In the genomic region with DNA sequence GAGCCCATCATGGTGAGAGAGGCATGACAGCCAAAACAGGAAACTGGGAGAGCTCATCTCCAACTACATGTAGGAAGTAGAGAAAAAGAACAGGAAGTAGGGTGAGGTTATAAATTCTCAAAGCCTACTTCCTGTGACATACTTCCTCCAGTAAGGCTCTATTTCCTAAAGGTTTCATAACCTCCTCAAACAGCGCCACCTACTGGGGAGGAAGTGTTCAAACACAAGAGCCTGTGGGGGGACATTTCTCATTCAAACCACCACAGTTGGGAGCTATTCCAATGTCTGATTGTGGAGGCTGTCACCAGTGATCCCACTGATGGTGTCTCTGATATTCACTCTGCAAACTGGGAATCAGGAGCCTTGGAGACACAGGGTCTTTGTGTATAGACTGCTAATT, we compare ENCODE assay signal across 21 mouse cellular contexts.
A peak's percentile ranks its signal among the peaks of the same experiment; 100 is the strongest.
DNase-seq lines count a peak whose midpoint lies in the region; ATAC-seq and TF ChIP-seq lines count a peak whose summit lies in the region.
"Had no signal": no experiment of that assay in that cellular context is flagged by ENCODE, and none has a peak within 500 bp of the region (broad histone marks: within the 10 kb centered on the region; RNA-seq: fewer than 3 reads in every experiment).

No protein-coding gene starts in this region.

- peak; percentile 42; the same call in 1 of the 2 replicates for TF ChIP-seq CTCF in hindbrain, postnatal 0 days (IDR thresholded peaks at IDR 0.05; ENCODE audit: low read depth)
- peak; percentile 51 for TF ChIP-seq CTCF in midbrain, postnatal 0 days (IDR thresholded peaks at IDR 0.05)
- TF ChIP-seq CTCF in MEL (IDR thresholded peaks at IDR 0.05 in 2 of 3, conservative IDR thresholded peaks at IDR 0.05 in 1 of 3; ENCODE audit: control insufficient read depth in 1 of 3, insufficient read depth in 1 of 3, low read depth in 2 of 3, low read length in 3 of 3, poor library complexity in 1 of 3, severe bottlenecking in 1 of 3): peak in 2 of 3 experiments; percentile 5 to 20; a peak in 2 of 6 replicates

- no peaks in the 10 kb centered on the region for H3K9me3 ChIP-seq in hindbrain, postnatal 0 days (ENCODE audit: low read length)
- H3K9me3 ChIP-seq in hindbrain, embryonic 14.5 days (ENCODE audit: control insufficient read depth, low read length): no peaks in the 10 kb centered on the region
- no peaks in the 10 kb centered on the region for H3K9me3 ChIP-seq in midbrain, postnatal 0 days (ENCODE audit: low read length)
- no peaks in the 10 kb centered on the region for H3K9me3 ChIP-seq in midbrain, embryonic 15.5 days
- no peaks in the 10 kb centered on the region for H3K9me3 ChIP-seq in MEL (replicated peaks; ENCODE audit: insufficient read depth, low read length)
- H3K9me3 ChIP-seq: embryonic facial prominence, embryonic 15.5 days; forebrain, embryonic 15.5 days had no signal

- no peak overlapping the region for H3K4me3 ChIP-seq in hindbrain, postnatal 0 days (ENCODE audit: low read length)
- H3K4me3 ChIP-seq in hindbrain, embryonic 14.5 days (replicated peaks; ENCODE audit: low read length): no peak overlapping the region
- H3K4me3 ChIP-seq in midbrain, postnatal 0 days (ENCODE audit: low read depth, low read length): no peak overlapping the region
- no peak overlapping the region for H3K4me3 ChIP-seq in midbrain, embryonic 15.5 days
- no peak overlapping the region for H3K4me3 ChIP-seq in MEL (ENCODE audit: control insufficient read depth in 1 of 2, insufficient read depth in 1 of 2, low read depth in 2 of 2, low read length in 2 of 2)
- H3K4me3 ChIP-seq: embryonic facial prominence, embryonic 15.5 days; erythroblast, embryonic 14.5 days; forebrain, embryonic 10.5 days; forebrain, embryonic 15.5 days; heart, embryonic 13.5 days had no signal

- H3K4me1 ChIP-seq in hindbrain, postnatal 0 days (ENCODE audit: insufficient read depth, low read length): no peaks in the 10 kb centered on the region
- H3K4me1 ChIP-seq in hindbrain, embryonic 14.5 days (replicated peaks; ENCODE audit: control insufficient read depth, insufficient read depth, low read length): no peaks in the 10 kb centered on the region
- no peaks in the 10 kb centered on the region for H3K4me1 ChIP-seq in midbrain, postnatal 0 days (ENCODE audit: insufficient read depth, low read length)
- H3K4me1 ChIP-seq in midbrain, embryonic 15.5 days: 0 out of 2 replicates have a peak, but pooled peaks cover 2% of the 10 kb centered on the region
- no peaks in the 10 kb centered on the region for H3K4me1 ChIP-seq in MEL (ENCODE audit: control insufficient read depth in 1 of 2, insufficient read depth in 2 of 2, low read length in 2 of 2)
- H3K4me1 ChIP-seq: embryonic facial prominence, embryonic 15.5 days; forebrain, embryonic 10.5 days; heart, embryonic 13.5 days had no signal

- TF ChIP-seq EP300 in MEL (IDR thresholded peaks at IDR 0.05; ENCODE audit: low read depth in 1 of 2, low read length in 2 of 2): no peak

- H3K36me3 ChIP-seq in hindbrain, postnatal 0 days (ENCODE audit: insufficient read depth, low read length): no peaks in the 10 kb centered on the region
- no peaks in the 10 kb centered on the region for H3K36me3 ChIP-seq in hindbrain, embryonic 14.5 days (replicated peaks; ENCODE audit: control insufficient read depth, insufficient read depth)
- H3K36me3 ChIP-seq in midbrain, postnatal 0 days (ENCODE audit: insufficient read depth, low read length): no peaks in the 10 kb centered on the region
- no peaks in the 10 kb centered on the region for H3K36me3 ChIP-seq in midbrain, embryonic 15.5 days (replicated peaks)
- H3K36me3 ChIP-seq in MEL (ENCODE audit: control insufficient read depth in 1 of 2, insufficient read depth in 2 of 2, low read length in 2 of 2): no peaks in the 10 kb centered on the region
- H3K36me3 ChIP-seq: embryonic facial prominence, embryonic 15.5 days; forebrain, embryonic 10.5 days; forebrain, embryonic 15.5 days; G1E; heart, embryonic 13.5 days had no signal

- H3K27me3 ChIP-seq in hindbrain, postnatal 0 days (ENCODE audit: insufficient read depth, low read length): no peaks in the 10 kb centered on the region
- no peaks in the 10 kb centered on the region for H3K27me3 ChIP-seq in hindbrain, embryonic 14.5 days (ENCODE audit: control insufficient read depth, insufficient read depth, low read length)
- H3K27me3 ChIP-seq in midbrain, postnatal 0 days (ENCODE audit: insufficient read depth, low read length): no peaks in the 10 kb centered on the region
- H3K27me3 ChIP-seq in midbrain, embryonic 15.5 days (replicated peaks): no peaks in the 10 kb centered on the region
- no peaks in the 10 kb centered on the region for H3K27me3 ChIP-seq in MEL (ENCODE audit: control insufficient read depth in 1 of 2, insufficient read depth in 2 of 2, low read length in 2 of 2)
- H3K27me3 ChIP-seq: CH12.LX; embryonic facial prominence, embryonic 15.5 days; forebrain, embryonic 15.5 days; heart, embryonic 13.5 days had no signal

- WGBS in hindbrain, postnatal 0 days: 67% methylated on average over 1 of the region's 1 CpGs
- WGBS in hindbrain, embryonic 14.5 days: 58% methylated on average over 1 of the region's 1 CpGs
- 77% methylated on average over 1 of the region's 1 CpGs for WGBS in midbrain, postnatal 0 days
- WGBS in midbrain, embryonic 15.5 days: 61% methylated on average over 1 of the region's 1 CpGs

- no peak overlapping the region for H3K4me2 ChIP-seq in hindbrain, postnatal 0 days (ENCODE audit: low read depth, low read length)
- H3K4me2 ChIP-seq in hindbrain, embryonic 14.5 days (replicated peaks): no peak overlapping the region
- H3K4me2 ChIP-seq in midbrain, postnatal 0 days (ENCODE audit: low read depth, low read length, poor library complexity, severe bottlenecking): no peak overlapping the region
- no peak overlapping the region for H3K4me2 ChIP-seq in midbrain, embryonic 15.5 days
- H3K4me2 ChIP-seq: embryonic facial prominence, embryonic 15.5 days; forebrain, embryonic 15.5 days; heart, embryonic 13.5 days had no signal

- no peaks in the 10 kb centered on the region for H3K79me2 ChIP-seq in MEL (ENCODE audit: control insufficient read depth, insufficient read depth, low read length, poor library complexity)

- peak; percentile 32 for DNase-seq in hindbrain, postnatal 0 days (ENCODE audit: low spot score)
- no peak for DNase-seq in hindbrain, embryonic 14.5 days (ENCODE audit: low spot score)
- DNase-seq in midbrain, postnatal 0 days (ENCODE audit: low spot score): no peak
- DNase-seq in MEL (ENCODE audit: low read depth, low spot score): peak; percentile 9
- no peak for DNase-seq in spleen, postnatal 36 days (ENCODE audit: low spot score in 2 of 2)
- DNase-seq: adrenal gland, postnatal 10 days; cerebellum, adult 11 months; cerebellum, adult 8-10 months; cerebellum, postnatal 14 days; embryo, embryonic 11 days; gastrocnemius, postnatal 10 days; heart, postnatal 36 days had no signal

- TF ChIP-seq POLR2A in MEL (IDR thresholded peaks at IDR 0.05; ENCODE audit: control insufficient read depth in 1 of 2, insufficient read depth in 1 of 2, low read depth in 1 of 2, low read length in 2 of 2, poor library complexity in 1 of 2): no peak

- no peak for TF ChIP-seq RAD21 in MEL (IDR thresholded peaks at IDR 0.05; ENCODE audit: low read depth, low read length)

- H3K27ac ChIP-seq in hindbrain, postnatal 0 days: no peak overlapping the region
- H3K27ac ChIP-seq in hindbrain, embryonic 14.5 days: no peak overlapping the region
- H3K27ac ChIP-seq in midbrain, postnatal 0 days (ENCODE audit: low read depth, low read length): no peak overlapping the region
- no peak overlapping the region for H3K27ac ChIP-seq in midbrain, embryonic 15.5 days
- H3K27ac ChIP-seq in MEL (ENCODE audit: control insufficient read depth, low read depth, low read length): no peak overlapping the region
- H3K27ac ChIP-seq: embryonic facial prominence, embryonic 15.5 days; forebrain, embryonic 10.5 days; forebrain, embryonic 15.5 days; heart, embryonic 13.5 days had no signal

- no peak overlapping the region for H3K9ac ChIP-seq in hindbrain, postnatal 0 days (replicated peaks; ENCODE audit: low read length)
- no peak overlapping the region for H3K9ac ChIP-seq in hindbrain, embryonic 14.5 days
- H3K9ac ChIP-seq in midbrain, postnatal 0 days (replicated peaks; ENCODE audit: low read length, poor library complexity, severe bottlenecking): no peak overlapping the region
- no peak overlapping the region for H3K9ac ChIP-seq in midbrain, embryonic 15.5 days
- no peak overlapping the region for H3K9ac ChIP-seq in MEL (ENCODE audit: control insufficient read depth, low read depth, low read length, poor library complexity, severe bottlenecking)
- H3K9ac ChIP-seq: embryonic facial prominence, embryonic 15.5 days; forebrain, embryonic 15.5 days; heart, embryonic 13.5 days had no signal

- no peak for ATAC-seq in hindbrain, postnatal 0 days
- no peak for ATAC-seq in hindbrain, embryonic 14.5 days (ENCODE audit: low FRiP score)
- ATAC-seq in midbrain, postnatal 0 days (ENCODE audit: low FRiP score): no peak
- ATAC-seq in midbrain, embryonic 15.5 days (replicated peaks): no peak
- ATAC-seq: forebrain, embryonic 15.5 days; hindbrain, embryonic 16.5 days had no signal

TF ChIP-seq in MEL, 35 proteins besides CTCF, POLR2A, EP300 and RAD21:
- no peak for TF ChIP-seq MYB (IDR thresholded peaks at IDR 0.05; ENCODE audit: low read depth, low read length)
- no peak for TF ChIP-seq USF2 (IDR thresholded peaks at IDR 0.05; ENCODE audit: borderline replicate concordance in 1 of 2, insufficient read depth in 1 of 2, low read depth in 1 of 2, low read length in 2 of 2)
- TF ChIP-seq GATA1 (IDR thresholded peaks at IDR 0.05; ENCODE audit: low read depth, low read length): no peak
- no peak for TF ChIP-seq ETS1 (IDR thresholded peaks at IDR 0.05; ENCODE audit: low read depth, low read length)
- TF ChIP-seq HCFC1 (IDR thresholded peaks at IDR 0.05; ENCODE audit: low read depth, low read length): no peak
- TF ChIP-seq MAX (IDR thresholded peaks at IDR 0.05; ENCODE audit: low read length): no peak

Comparison
In these comparisons a context has a peak if more than half of its experiments do, and no peak if none do; other contexts are left out.
1. DNase-seq: peak in hindbrain, postnatal 0 days (single experiment) and MEL (single experiment); none in hindbrain, embryonic 14.5 days (single experiment), midbrain, postnatal 0 days (single experiment) and spleen, postnatal 36 days (0 of 2).
2. Peak in every context shown above with its lines, with median percentiles within 50 percentile points of each other: CTCF ChIP-seq.